8 mouse cellular contexts compared by ENCODE assay signal in genomic region chr9:16501186-16501711, GRCm38 (mm10). TPM values are rescaled to one million over a fixed set of nuclear protein-coding genes. Genes with fewer than 3 reads are reported as not detected.
DNase-seq lines count a peak whose midpoint lies in the region; ATAC-seq lines count a peak whose summit lies in the region.

Gene Fat3, minus strand, starts transcription at chr9:16501285.

- DNase-seq in thymus, postnatal 4 days = peak; percentile 5
- DNase-seq in thymus, postnatal 14 days = no peak
- DNase-seq in heart, postnatal 36 days = peak; percentile 6 to 18
- peak; percentile 35 to 60 for DNase-seq in left cerebral cortex, adult 8-10 months (ENCODE audit: low spot score in 2 of 2)
- peak; percentile 62 for DNase-seq in midbrain, embryonic 14.5 days
- no peak for DNase-seq in urinary bladder, postnatal 36 days (ENCODE audit: low spot score in 2 of 2)

- WGBS in embryonic facial prominence, embryonic 12.5 days = under 1% methylated on average over 21 of the region's 21 CpGs
- WGBS in midbrain, embryonic 14.5 days = 0% methylated on average over 21 of the region's 21 CpGs

- H3K27ac ChIP-seq in embryonic facial prominence, embryonic 12.5 days = peak within 1 kb of the TSS; percentile 73
- peak within 1 kb of the TSS; percentile 94 for H3K27ac ChIP-seq in midbrain, embryonic 14.5 days (replicated peaks; ENCODE audit: low read depth, low read length)

- peak within 1 kb of the TSS; percentile 92 for H3K4me2 ChIP-seq in embryonic facial prominence, embryonic 12.5 days (replicated peaks)
- H3K4me2 ChIP-seq in midbrain, embryonic 14.5 days (ENCODE audit: low read length) = peak within 1 kb of the TSS; percentile 73

- peak; percentile 22; the same call in 1 of the 2 replicates for ATAC-seq in embryonic facial prominence, embryonic 12.5 days (ENCODE audit: insufficient number of reproducible peaks, insufficient read depth, low FRiP score, low TSS enrichment)
- ATAC-seq in midbrain, embryonic 14.5 days (ENCODE audit: low FRiP score, low TSS enrichment) = peak; percentile 29; the same call in 1 of the 2 replicates
- ATAC-seq in activated CD4-positive, CD25-positive, alpha-beta regulatory T cell, adult 4 months = no peak

- no peaks in the 10 kb centered on the region for H3K27me3 ChIP-seq in embryonic facial prominence, embryonic 12.5 days
- no peaks in the 10 kb centered on the region for H3K27me3 ChIP-seq in midbrain, embryonic 14.5 days (ENCODE audit: control insufficient read depth, insufficient read depth, low read length)

- intact Hi-C loops in heart, postnatal 36 days (cut with DNase I) = loop anchor here (10.0 kb wide), 2 partner anchors 576 to 816 kb away; no protein-coding TSS in a partner anchor

- H3K36me3 ChIP-seq in embryonic facial prominence, embryonic 12.5 days = no peaks in the 10 kb centered on the region
- H3K36me3 ChIP-seq in midbrain, embryonic 14.5 days (ENCODE audit: control insufficient read depth, insufficient read depth, low read length) = no peaks in the 10 kb centered on the region

- H3K4me1 ChIP-seq in embryonic facial prominence, embryonic 12.5 days = no peaks in the 10 kb centered on the region; the same call in 1 of the 2 replicates
- H3K4me1 ChIP-seq in midbrain, embryonic 14.5 days (ENCODE audit: control insufficient read depth, insufficient read depth, low read length) = peaks cover 17% of the 10 kb centered on the region

- peak within 1 kb of the TSS; percentile 72 for H3K9ac ChIP-seq in embryonic facial prominence, embryonic 12.5 days
- peak within 1 kb of the TSS; percentile 80 for H3K9ac ChIP-seq in midbrain, embryonic 14.5 days (replicated peaks; ENCODE audit: low read length)

- H3K4me3 ChIP-seq in embryonic facial prominence, embryonic 12.5 days = peak within 1 kb of the TSS; percentile 57
- peak within 1 kb of the TSS; percentile 70 for H3K4me3 ChIP-seq in midbrain, embryonic 14.5 days (replicated peaks; ENCODE audit: low read depth, low read length)

- no peaks in the 10 kb centered on the region for H3K9me3 ChIP-seq in embryonic facial prominence, embryonic 12.5 days
- no peaks in the 10 kb centered on the region for H3K9me3 ChIP-seq in midbrain, embryonic 14.5 days (ENCODE audit: control insufficient read depth, low read length)

RNA-seq across cellular contexts. Expression of gene Fat3, which starts in this region (rescaled TPM):
- polyA plus RNA-seq in embryonic facial prominence, embryonic 12.5 days (2016; fragmentation: Nextera tagmentation; extraction: Ambion mirVana) = 3.2 and 3.3 TPM in 2 replicates
- under 1 TPM; 0.47 to 0.65 TPM for total RNA-seq in heart, postnatal 36 days (2021)
- 10 to 100 TPM; 62.3 to 84.8 (median 70.5) TPM for total RNA-seq in left cerebral cortex, adult 8-10 months (2022)
- polyA plus RNA-seq in midbrain, embryonic 14.5 days (2014; fragmentation: Nextera tagmentation; extraction: Ambion mirVana) = 22.0 and 27.6 TPM in 2 replicates
- polyA plus RNA-seq in activated CD4-positive, CD25-positive, alpha-beta regulatory T cell, adult 4 months (2017; shearing (Covaris generic)) = under 1 TPM; 0.13 to 0.29 TPM

Comparison
In these comparisons a context has a peak if more than half of its experiments do, and no peak if none do; other contexts are left out.
1. RNA of gene Fat3 (total RNA-seq): 62.3 to 84.8 TPM in left cerebral cortex, adult 8-10 months; 0.47 to 0.65 TPM in heart, postnatal 36 days; every median in the first group is over 10 times any median in the second.
2. DNase-seq: peak in thymus, postnatal 4 days (single experiment), left cerebral cortex, adult 8-10 months (2 of 2) and midbrain, embryonic 14.5 days (single experiment); none in thymus, postnatal 14 days (single experiment) and urinary bladder, postnatal 36 days (0 of 2).
3. Peak in DNase-seq in heart, postnatal 36 days; RNA of the gene not detected or under 1 TPM.